Mouse (Mus musculus) lung, adult 2 months (tissue): Measurements from ENCODE around the gene Napsa. TPM values are rescaled to one million over a fixed set of nuclear protein-coding genes. Genes with fewer than 3 reads are reported as not detected.

ENCODE experiments used
- DNase-seq: peaks from one replicate; pipeline ENCODE4 v3.0.0; 2022
- H3K4me1 ChIP-seq: fragments of 200-500 bp; 2 replicates; pipeline ENCODE4 v1.6.1; 2011; ENCODE audit warnings: low read length; ENCODE audit not compliant: control insufficient read depth, insufficient read depth
- H3K4me3 ChIP-seq: fragments of 200-500 bp; replicated peaks from 2 replicates; pipeline ENCODE3; 2011; ENCODE audit warnings: low read depth, mild to moderate bottlenecking, control low read depth, low read length; ENCODE audit errors: extremely low read depth
- CTCF ChIP-seq: fragments of 200-500 bp; IDR thresholded peaks from 2 replicates; pipeline ENCODE4 v1.5.1; 2011; ENCODE audit warnings: mild to moderate bottlenecking, low read length, control low read depth; ENCODE audit not compliant: insufficient read depth
- POLR2A ChIP-seq: fragments of 200-500 bp; IDR thresholded peaks from 2 replicates; pipeline ENCODE4 v1.6.1; 2011; ENCODE audit warnings: low read depth, mild to moderate bottlenecking, control low read depth, low read length, borderline replicate concordance; ENCODE audit errors: extremely low read depth
- WGBS: fragments of 180-500 bp; shearing (Covaris S2); methylation state at CpG from one replicate; pipeline ENCODE4 v1.1.7; 2018; 5-methylcytosine and 5-hydroxymethylcytosine counted together
- polyA plus RNA-seq: library from polyadenylated mRNA; depleted of rRNA; stranded (reverse); fragments of >200 nt; gene quantifications from 2 replicates; pipeline ENCODE4 v1.2.3, GENCODE M21; 2012

The Napsa gene
- polyA plus RNA-seq, 1 experiment, result 576 TPM

DNA sequence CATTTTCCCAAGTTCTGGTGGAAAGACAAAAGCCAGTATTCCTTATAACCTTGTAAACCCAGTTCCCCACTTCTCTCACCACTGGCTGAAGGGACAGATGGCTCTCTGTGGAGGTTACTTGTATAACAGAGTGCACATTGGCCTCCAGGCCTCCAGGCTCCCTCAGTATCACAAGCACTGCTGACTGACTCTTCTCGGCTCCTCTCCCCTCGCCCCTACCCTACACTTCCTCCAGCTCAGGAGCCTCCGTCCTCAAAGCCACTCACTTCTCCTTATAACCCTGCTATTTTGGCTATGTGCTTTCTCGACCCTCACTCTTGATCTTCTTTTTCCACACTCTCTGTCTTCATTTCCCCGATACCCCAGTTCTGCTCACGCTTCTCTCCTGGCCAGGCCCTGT is 6.8 kb upstream of the Napsa start:
- no peaks in the 10 kb centered on the region for H3K4me1 ChIP-seq
- WGBS, result 52% methylated on average over 6 of the region's 6 CpGs
- H3K4me3 ChIP-seq, result no peak overlapping the region
- DNase-seq, result no peak
- TF ChIP-seq CTCF, result no peak
- no peak for TF ChIP-seq POLR2A

DNA sequence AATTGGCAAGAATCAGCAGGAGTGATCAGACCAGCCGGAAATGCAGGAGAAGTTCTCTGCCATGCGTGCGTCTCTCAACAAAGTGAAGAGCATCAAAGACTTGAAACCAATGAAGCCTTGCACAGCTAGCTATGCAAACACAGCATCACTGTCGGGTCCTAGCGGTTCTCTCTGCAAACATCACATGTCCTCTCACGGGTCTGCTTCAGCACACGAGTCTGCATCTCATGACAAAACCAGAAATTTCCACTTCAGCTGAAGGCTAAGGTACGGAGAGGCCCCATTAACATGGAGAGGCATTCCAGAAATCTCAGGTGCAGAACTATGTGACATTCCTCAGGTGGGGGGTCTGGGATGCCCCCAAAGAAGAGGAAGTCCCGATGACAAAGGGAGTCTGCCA is 3.4 kb upstream of the Napsa start:
- 50% methylated on average over 9 of the region's 9 CpGs for WGBS
- DNase-seq, result peak; percentile 4
- Histone ChIP-seq H3K4me3 (no peak overlapping the region), H3K4me1 (no peaks in the 10 kb centered on the region; the same call in 1 of the 2 replicates)
- TF ChIP-seq POLR2A, result no peak
- no peak for TF ChIP-seq CTCF

DNA sequence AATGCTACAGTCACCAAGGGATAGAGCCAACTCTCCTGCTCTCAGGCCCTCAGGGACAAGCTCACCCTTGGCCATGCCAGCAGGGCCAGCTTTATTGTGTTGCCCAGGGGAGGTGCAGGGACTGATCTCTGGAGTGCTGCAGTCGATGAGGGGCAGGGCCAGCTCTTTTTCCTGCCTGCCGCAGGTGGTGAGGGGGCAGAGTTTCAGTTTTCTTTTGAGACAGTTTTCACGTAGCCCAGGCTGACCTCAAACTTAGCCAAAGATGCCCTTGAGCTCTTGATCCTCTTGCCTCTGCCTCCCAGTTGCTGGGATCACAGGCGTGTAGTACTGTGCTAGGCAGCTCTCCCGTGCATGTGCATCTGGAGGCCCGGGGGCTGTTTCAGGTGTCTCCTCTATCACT is 1.2 kb upstream of the Napsa start:
- Histone ChIP-seq H3K4me3 (no peak overlapping the region), H3K4me1 (no peaks in the 10 kb centered on the region; the same call in 1 of the 2 replicates)
- TF ChIP-seq CTCF, result no peak
- no peak for TF ChIP-seq POLR2A
- DNase-seq, result peak; percentile 5
- 66% methylated on average over 6 of the region's 6 CpGs for WGBS

DNA sequence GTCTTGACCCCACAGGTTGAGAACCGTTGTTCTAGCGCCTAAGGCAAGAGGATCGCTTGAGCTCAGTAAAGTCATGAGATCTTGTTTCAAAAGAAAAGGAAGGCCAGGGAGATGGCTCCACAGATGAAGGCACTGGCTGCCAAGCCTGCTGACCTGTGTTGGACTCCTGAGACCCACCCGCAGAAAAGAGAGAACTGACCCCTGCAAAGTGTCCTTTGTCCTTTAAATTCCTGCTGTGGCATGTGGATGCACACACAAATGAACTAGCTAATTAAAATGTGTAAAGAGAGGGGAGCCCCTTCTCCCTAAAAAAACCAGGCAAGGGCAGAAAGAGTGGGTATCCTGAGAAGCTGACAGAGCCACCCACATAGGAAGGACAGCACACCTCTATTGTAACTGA is 369 bp upstream of the Napsa start:
- Histone ChIP-seq H3K4me3 (no peak overlapping the region), H3K4me1 (no peaks in the 10 kb centered on the region; the same call in 1 of the 2 replicates)
- no peak for TF ChIP-seq POLR2A
- no peak for TF ChIP-seq CTCF
- WGBS, result 60% methylated on average over 4 of the region's 4 CpGs
- DNase-seq, result peak; percentile 4

DNA sequence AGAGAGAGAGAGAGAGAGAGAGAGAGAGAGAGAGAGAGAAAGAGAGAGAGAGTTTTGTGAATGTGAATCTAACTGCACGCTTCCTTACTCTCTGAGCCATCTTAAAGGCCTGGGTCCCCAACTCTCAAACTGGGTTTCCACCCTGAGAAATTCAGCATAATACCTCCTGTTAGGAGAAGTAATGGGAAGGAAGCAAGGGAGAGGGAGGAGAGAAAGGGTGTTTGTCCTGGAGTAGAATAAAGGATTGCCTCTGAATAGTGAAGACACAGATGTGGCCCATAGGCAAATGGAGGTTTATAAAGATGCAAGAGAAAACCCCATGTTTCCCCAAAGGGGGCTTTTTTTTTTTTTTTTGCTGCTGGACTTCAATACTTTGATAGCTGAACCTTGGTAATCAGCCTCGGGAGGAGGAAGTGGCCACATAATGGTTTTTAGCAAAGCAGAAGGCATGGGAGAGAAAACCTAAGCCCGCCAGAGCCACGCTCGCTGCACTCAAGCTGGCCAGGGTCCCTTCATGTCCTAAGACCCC is 840 bp downstream of the Napsa start:
- H3K4me3 ChIP-seq, result peak overlapping the region; percentile 59
- 57% methylated on average over 5 of the region's 5 CpGs for WGBS
- TF ChIP-seq POLR2A (no peak), CTCF (no peak)
- H3K4me1 ChIP-seq, result no peaks in the 10 kb centered on the region; the same call in 1 of the 2 replicates
- no peak for DNase-seq

DNA sequence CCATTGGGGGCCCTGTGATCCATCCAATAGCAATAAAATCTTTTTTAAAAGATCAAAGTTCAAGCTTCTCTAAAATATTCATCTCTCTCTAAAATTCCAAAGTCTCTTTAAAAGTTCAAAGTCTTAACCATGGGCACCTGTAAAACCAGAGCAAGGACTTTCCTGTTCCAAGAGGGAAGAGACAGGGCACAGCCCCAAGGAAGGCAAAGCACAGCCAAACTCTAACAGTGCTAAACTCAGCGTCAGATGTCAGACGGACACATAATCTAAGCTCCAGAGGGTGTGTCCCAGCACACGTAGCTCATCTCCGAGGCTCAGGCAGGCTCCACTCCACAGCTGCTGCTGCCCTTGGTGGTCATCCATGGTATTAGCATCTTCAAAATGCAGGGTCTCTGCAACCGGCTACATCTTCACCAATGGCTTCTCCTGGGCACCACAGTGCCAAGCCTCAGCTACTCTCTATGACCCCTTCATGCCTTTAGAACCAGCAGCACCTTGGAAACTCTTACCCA is 4.2 kb downstream of the Napsa start:
- Histone ChIP-seq H3K4me1 (no peaks in the 10 kb centered on the region; the same call in 1 of the 2 replicates), H3K4me3 (no peak overlapping the region)
- 29% methylated on average over 5 of the region's 5 CpGs for WGBS
- no peak for TF ChIP-seq POLR2A
- no peak for TF ChIP-seq CTCF
- DNase-seq, result no peak

DNA sequence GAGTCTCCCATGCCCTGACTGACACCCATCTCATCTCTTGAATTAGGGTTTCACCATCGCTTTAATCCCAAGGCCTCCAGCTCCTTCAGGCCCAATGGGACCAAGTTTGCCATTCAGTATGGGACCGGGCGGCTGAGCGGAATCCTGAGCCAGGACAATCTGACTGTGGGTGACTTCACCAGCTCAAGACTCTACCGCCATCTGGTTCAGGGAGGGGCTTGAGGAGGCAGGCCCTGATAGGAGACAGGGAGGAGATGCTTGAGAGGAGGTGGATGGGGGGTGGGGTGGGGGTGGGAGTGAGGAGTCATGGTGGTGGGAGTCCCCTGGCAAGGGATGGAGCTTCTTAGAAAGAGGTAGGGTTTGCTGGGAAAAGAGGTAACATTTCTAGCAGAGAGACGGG is 9.5 kb downstream of the Napsa start:
- WGBS, result 75% methylated on average over 6 of the region's 6 CpGs
- TF ChIP-seq CTCF, result no peak
- no peak for TF ChIP-seq POLR2A

DNA sequence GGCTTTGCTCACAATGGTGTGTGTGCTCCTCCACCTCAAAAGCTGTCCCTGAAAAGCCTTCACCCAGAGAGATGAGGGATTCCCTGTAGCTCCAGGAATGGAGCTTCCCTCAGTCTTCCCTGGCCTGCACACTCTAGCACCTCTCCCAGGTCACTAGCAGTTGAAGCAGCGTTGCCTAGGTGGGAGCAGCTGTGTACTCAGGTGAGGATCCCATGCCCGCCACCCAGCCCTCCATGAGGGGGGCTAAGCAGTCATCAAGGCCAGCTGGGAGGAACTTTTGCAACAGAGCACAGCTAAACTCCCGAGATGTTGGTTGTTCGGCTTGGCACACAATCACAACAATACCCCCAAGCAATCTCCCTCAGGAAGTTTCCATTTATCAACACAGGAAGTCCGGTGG is 10.5 kb downstream of the Napsa start:
- 35% methylated on average over 5 of the region's 5 CpGs for WGBS
- no peak overlapping the region for H3K4me3 ChIP-seq
- TF ChIP-seq CTCF (no peak), POLR2A (no peak)
- no peak for DNase-seq
- peaks cover 11% of the 10 kb centered on the region for H3K4me1 ChIP-seq

More for the DNA sequence above, 9.5 kb downstream of the Napsa start:
- no peak overlapping the region for H3K4me3 ChIP-seq
- peaks cover 8% of the 10 kb centered on the region for H3K4me1 ChIP-seq
- no peak for DNase-seq

DNA sequence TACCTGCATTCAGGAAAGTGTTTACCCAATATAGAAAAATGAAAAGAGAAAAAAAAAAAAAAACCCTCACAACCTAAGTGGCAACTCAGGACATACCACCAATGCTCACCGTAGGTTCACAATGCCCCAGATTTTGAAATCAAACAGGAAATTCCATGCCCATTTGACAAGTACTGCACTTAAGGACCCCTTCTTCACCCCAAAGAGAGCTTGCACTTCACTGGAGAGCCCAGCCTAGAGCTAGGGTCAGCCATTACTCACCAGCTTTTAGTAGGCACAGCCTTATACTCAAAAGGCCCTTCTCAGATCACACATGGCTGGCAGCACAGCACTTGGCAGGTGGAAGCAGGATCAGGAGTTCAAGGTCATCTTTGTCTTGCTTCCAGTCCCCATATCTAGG is 11.0 kb downstream of the Napsa start:
- Histone ChIP-seq H3K4me3 (no peak overlapping the region), H3K4me1 (peaks cover 11% of the 10 kb centered on the region)
- 42% methylated on average over 1 of the region's 1 CpGs for WGBS
- TF ChIP-seq POLR2A, result no peak; the same call in 1 of the 2 replicates
- DNase-seq, result no peak

DNA sequence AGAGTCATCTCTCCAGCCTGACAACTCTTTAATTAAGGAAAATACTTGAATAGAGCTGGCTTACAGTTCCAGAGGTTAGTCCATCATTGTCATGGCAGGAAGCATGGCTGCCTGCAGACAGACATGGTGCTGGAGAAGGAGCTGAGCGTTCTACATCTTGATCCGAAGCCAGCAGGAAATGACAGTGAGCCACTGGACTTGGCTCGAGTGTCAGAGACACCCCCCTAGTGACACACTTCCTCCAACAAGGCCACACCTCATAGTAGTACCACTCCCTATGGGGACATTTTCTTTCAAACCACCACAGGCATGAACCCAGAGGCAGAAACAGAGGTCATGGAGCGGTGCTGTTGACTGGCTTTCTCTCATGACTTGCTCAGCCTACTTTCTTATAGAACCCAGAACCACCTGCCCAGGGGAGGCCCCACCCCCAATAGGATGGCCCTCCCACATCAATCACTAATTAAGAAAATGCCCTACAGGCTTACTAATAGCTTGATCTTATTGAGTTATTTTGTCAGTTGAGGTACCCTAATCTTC is 12.2 kb downstream of the Napsa start:
- H3K4me1 ChIP-seq, result peaks cover 13% of the 10 kb centered on the region
- DNase-seq, result no peak
- TF ChIP-seq POLR2A (no peak), CTCF (no peak)
- H3K4me3 ChIP-seq, result no peak overlapping the region
- WGBS, result 48% methylated on average over 4 of the region's 4 CpGs
